12 mouse cellular contexts compared by ENCODE assay signal in the genomic region with DNA sequence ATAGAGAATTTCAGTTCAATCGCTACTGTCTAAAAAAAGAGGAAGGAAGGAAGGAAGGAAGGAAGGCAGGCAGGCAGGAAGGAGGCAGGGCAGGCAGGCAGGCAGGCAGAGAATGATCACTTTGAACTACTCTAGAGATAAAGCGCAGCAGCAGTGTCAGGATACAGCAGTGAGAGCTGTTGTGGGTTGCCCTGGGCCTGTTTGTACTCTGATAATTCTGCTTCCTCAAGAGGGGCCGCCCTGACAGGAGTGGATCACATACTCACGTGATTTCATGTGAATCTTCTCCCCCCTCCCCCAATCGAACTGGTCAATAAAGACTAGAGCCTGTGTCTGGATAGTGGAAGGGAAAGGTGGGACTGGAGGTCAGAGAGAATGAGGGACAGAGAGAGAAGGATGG. TPM values are rescaled to one million over a fixed set of nuclear protein-coding genes. Genes with fewer than 3 reads are reported as not detected.
A peak's percentile ranks its signal among the peaks of the same experiment; 100 is the strongest.
DNase-seq lines count a peak whose midpoint lies in the region; ATAC-seq lines count a peak whose summit lies in the region.
"Had no signal": no experiment of that assay in that cellular context is flagged by ENCODE, and none has a peak within 500 bp of the region (broad histone marks: within the 10 kb centered on the region; RNA-seq: fewer than 3 reads in every experiment).

No protein-coding gene starts in this region.

- peak; percentile 82 for DNase-seq in heart, embryonic 10.5 days (ENCODE audit: low spot score)
- DNase-seq in heart, adult 9 months (ENCODE audit: low spot score in 2 of 2), result no peak
- peak; percentile 34 to 48 for DNase-seq in spleen, postnatal 36 days (ENCODE audit: low spot score in 2 of 2)
- DNase-seq in spleen, adult 12 weeks (ENCODE audit: low spot score), result no peak
- no peak for DNase-seq in embryo, embryonic 10 days (ENCODE audit: low spot score)
- DNase-seq in gastrocnemius, postnatal 25 days, result no peak
- DNase-seq in cerebellum, postnatal 14 days, result no peak
- DNase-seq: heart, adult 2 months had no signal

- H3K9me3 ChIP-seq in heart, embryonic 10.5 days, result no peaks in the 10 kb centered on the region
- H3K9me3 ChIP-seq: embryonic facial prominence, embryonic 12.5 days had no signal

- ATAC-seq in megakaryocyte, adult 5-6 weeks (ENCODE audit: poor library complexity, severe bottlenecking), result peak; percentile 33
- ATAC-seq: forebrain, embryonic 14.5 days; lung, postnatal 0 days had no signal

- H3K27me3 ChIP-seq in heart, embryonic 10.5 days (ENCODE audit: insufficient read depth, poor library complexity, severe bottlenecking), result 0 out of 2 replicates have a peak, but pooled peaks cover 2% of the 10 kb centered on the region
- H3K27me3 ChIP-seq: embryonic facial prominence, embryonic 12.5 days had no signal

- peak overlapping the region; percentile 59; the same call in 1 of the 2 replicates for H3K27ac ChIP-seq in heart, embryonic 10.5 days
- H3K27ac ChIP-seq: embryonic facial prominence, embryonic 12.5 days; heart, adult 2 months had no signal

- peaks cover 36% of the 10 kb centered on the region for H3K4me1 ChIP-seq in heart, embryonic 10.5 days
- H3K4me1 ChIP-seq: embryonic facial prominence, embryonic 12.5 days had no signal

- 31% methylated on average over 5 of the region's 5 CpGs for WGBS in heart, embryonic 10.5 days

- no peaks in the 10 kb centered on the region for H3K36me3 ChIP-seq in heart, embryonic 10.5 days

- no peak overlapping the region for H3K4me3 ChIP-seq in heart, embryonic 10.5 days
- H3K4me3 ChIP-seq: embryonic facial prominence, embryonic 12.5 days; heart, adult 2 months had no signal

RNA-seq across cellular contexts. Expression of a gene that starts 34.4 kb away (rescaled TPM):
- polyA plus RNA-seq in heart, embryonic 10.5 days (2016; fragmentation: Nextera tagmentation; extraction: Ambion mirVana), result 0.31 and 0.74 TPM in 2 replicates
- total RNA-seq in megakaryocyte, adult 5-6 weeks (2015), result not detected in 2 replicates
- not detected in 2 replicates for total RNA-seq in megakaryocyte, adult 5-6 weeks (2017)
- under 1 TPM in 1 of 2 experiments, not detected in 1; 0.27 TPM for total RNA-seq in gastrocnemius, postnatal 25 days (2021)
- total RNA-seq: heart, adult 2 months had no signal

RNA-seq across cellular contexts. Expression of a gene that starts 43.2 kb away (rescaled TPM):
- 7.3 and 8.5 TPM in 2 replicates for polyA plus RNA-seq in heart, embryonic 10.5 days (2016; fragmentation: Nextera tagmentation; extraction: Ambion mirVana)
- 6.2 and 7.0 TPM in 2 replicates for total RNA-seq in megakaryocyte, adult 5-6 weeks (2015)
- total RNA-seq in megakaryocyte, adult 5-6 weeks (2017), result 5.7 and 7.1 TPM in 2 replicates
- 10 to 100 TPM; 21.8 to 31.4 TPM for total RNA-seq in gastrocnemius, postnatal 25 days (2021)

Comparison
In these comparisons a context has a peak if more than half of its experiments do, and no peak if none do; other contexts are left out.
1. DNase-seq: peak in heart, embryonic 10.5 days (single experiment) and spleen, postnatal 36 days (2 of 2); none in heart, adult 9 months (0 of 2), spleen, adult 12 weeks (single experiment), embryo, embryonic 10 days (single experiment), gastrocnemius, postnatal 25 days (single experiment) and cerebellum, postnatal 14 days (0 of 2).